Mouse (Mus musculus) mouse embryonic stem cell (cell line): ENCODE data around the gene Gm13289.
"Not testable (repeated sequence)": the region's sequence is repeated elsewhere in the genome, so short reads cannot be mapped to it uniquely, and the experiment has no call there.

Source experiments
- in situ Hi-C, 2 experiments: fragments of 300-500 bp; cut with MboI; formaldehyde crosslinking; loops; 1 replicate in 1 of 2; 3 replicates in 1 of 2; pipeline ENCODE4 v1.14.3; 2019 to 2020; ENCODE audit warnings: low sequenced_read_pairs in 2 of 2, low pct_unique_long_range_greater_than_20kb in 1 of 2, mixed read lengths in 1 of 2; ENCODE audit not compliant: unreplicated experiment in 1 of 2

Gm13289 gene

DNA sequence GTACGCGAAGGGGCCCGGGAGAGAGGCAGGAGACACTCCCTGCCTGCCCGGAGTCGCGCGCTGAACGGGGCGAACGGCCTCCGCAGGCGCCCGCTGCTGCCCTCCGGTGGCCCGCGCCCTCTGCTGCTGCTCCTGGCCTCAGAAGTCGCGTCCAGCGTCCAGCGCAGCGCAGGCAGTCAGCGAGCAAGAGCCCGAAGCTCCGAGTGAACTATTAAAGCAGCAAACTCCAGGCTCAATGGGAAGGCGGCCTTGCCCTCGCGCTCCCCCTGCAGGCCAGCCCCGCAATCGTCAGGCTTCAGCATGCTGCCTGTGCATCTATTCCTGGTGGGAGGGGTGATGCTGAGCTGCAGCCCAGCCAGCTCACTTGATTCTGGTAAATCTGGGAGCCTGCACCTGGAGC is 2.8 kb downstream of the Gm13289 start, which contains the start of gene Gm13272:
TSS of gene Gm13272 (plus strand) at position 301 of the 400 bp plus-strand sequence.
- in situ Hi-C loops = not testable (repeated sequence)

DNA sequence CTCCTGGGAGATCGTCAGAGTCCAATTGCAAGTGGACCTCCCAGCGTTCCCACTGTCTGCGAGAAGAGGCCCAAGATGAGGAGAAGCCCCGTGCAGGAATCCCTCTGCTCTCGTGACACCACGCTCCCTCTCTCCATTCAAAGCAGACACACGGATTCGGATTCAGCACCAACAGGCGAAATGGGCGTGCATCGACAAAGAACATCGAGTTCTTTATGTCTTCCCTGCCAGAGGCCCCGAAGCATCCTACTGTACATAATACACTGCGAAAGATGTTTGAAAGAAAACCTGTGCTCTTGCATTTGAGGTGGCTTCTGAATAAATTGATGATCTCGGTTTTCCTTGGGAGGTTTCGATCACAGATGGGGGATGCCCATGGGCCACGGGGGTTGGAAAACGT is 3.6 kb downstream of the Gm13289 start:
- in situ Hi-C loops = not testable (repeated sequence)

DNA sequence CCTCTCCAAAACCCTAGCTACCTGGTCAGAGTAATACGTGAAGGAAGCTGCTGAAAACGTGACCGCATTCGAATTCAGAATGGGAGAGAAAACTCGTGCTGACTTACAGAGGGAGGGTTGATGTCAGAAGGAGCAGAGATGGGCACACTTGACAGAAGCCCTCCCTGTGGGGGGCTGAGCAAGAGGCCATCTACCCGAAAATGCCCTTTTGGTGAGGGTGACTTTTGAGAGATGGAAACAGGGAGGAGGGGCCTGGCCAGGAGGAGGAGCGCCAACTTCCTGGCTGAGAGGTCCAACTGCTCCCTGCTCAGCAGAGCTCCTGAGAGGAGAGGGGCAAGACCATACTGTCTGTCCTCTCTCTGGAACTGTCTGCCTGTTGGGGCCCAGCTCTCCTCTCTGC is 5.1 kb downstream of the Gm13289 start, which contains the start of gene Ifnz:
TSS of gene Ifnz (plus strand) at position 301 of the 400 bp plus-strand sequence.
- in situ Hi-C loops = not testable (repeated sequence)

DNA sequence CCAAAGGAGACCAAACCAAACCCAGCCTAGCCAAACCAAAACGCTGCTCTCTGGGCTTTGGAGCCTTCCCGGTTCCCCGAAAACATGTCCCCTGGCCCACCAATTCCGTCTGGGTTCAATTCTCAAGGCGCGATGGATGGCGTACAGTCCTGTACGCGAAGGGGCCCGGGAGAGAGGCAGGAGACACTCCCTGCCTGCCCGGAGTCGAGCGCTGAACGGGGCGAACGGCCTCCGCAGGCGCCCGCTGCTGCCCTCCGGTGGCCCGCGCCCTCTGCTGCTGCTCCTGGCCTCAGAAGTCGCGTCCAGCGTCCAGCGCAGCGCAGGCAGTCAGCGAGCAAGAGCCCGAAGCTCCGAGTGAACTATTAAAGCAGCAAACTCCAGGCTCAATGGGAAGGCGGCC is 5.6 kb downstream of the Gm13289 start:
- in situ Hi-C loops = not testable (repeated sequence)

DNA sequence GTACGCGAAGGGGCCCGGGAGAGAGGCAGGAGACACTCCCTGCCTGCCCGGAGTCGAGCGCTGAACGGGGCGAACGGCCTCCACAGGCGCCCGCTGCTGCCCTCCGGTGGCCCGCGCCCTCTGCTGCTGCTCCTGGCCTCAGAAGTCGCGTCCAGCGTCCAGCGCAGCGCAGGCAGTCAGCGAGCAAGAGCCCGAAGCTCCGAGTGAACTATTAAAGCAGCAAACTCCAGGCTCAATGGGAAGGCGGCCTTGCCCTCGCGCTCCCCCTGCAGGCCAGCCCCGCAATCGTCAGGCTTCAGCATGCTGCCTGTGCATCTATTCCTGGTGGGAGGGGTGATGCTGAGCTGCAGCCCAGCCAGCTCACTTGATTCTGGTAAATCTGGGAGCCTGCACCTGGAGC is 8.7 kb downstream of the Gm13289 start, which contains the start of gene Gm13276:
TSS of gene Gm13276 (plus strand) at position 301 of the 400 bp plus-strand sequence.
- in situ Hi-C loops = not testable (repeated sequence)

DNA sequence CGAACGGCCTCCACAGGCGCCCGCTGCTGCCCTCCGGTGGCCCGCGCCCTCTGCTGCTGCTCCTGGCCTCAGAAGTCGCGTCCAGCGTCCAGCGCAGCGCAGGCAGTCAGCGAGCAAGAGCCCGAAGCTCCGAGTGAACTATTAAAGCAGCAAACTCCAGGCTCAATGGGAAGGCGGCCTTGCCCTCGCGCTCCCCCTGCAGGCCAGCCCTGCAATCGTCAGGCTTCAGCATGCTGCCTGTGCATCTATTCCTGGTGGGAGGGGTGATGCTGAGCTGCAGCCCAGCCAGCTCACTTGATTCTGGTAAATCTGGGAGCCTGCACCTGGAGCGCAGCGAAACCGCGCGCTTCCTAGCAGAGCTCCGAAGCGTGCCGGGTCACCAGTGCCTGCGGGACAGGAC is 11.7 kb downstream of the Gm13289 start, which contains the start of gene Gm13277:
TSS of gene Gm13277 (plus strand) at position 231 of the 400 bp plus-strand sequence.
- in situ Hi-C loops = not testable (repeated sequence)

DNA sequence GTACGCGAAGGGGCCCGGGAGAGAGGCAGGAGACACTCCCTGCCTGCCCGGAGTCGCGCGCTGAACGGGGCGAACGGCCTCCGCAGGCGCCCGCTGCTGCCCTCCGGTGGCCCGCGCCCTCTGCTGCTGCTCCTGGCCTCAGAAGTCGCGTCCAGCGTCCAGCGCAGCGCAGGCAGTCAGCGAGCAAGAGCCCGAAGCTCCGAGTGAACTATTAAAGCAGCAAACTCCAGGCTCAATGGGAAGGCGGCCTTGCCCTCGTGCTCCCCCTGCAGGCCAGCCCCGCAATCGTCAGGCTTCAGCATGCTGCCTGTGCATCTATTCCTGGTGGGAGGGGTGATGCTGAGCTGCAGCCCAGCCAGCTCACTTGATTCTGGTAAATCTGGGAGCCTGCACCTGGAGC is 14.5 kb downstream of the Gm13289 start, which contains the start of gene Gm13278:
TSS of gene Gm13278 (plus strand) at position 301 of the 400 bp plus-strand sequence.
- in situ Hi-C loops = not testable (repeated sequence)

DNA sequence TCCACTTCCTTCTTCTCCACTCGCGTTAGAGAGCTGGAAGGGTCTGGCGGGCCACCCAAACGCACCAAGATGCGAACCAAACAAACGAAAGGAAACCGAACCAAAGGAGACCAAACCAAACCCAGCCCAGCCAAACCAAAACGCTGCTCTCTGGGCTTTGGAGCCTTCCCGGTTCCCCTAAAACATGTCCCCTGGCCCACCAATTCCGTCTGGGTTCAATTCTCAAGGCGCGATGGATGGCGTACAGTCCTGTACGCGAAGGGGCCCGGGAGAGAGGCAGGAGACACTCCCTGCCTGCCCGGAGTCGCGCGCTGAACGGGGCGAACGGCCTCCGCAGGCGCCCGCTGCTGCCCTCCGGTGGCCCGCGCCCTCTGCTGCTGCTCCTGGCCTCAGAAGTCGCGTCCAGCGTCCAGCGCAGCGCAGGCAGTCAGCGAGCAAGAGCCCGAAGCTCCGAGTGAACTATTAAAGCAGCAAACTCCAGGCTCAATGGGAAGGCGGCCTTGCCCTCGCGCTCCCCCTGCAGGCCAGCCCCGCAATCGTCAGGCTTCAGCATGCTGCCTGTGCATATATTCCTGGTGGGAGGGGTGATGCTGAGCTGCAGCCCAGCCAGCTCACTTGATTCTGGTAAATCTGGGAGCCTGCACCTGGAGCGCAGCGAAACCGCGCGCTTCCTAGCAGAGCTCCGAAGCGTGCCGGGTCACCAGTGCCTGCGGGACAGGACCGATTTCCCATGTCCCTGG is 17.4 kb downstream of the Gm13289 start, which contains the start of gene Gm13275:
TSS of gene Gm13275 (plus strand) at position 552 of the 740 bp plus-strand sequence.
- in situ Hi-C loops = not testable (repeated sequence)

DNA sequence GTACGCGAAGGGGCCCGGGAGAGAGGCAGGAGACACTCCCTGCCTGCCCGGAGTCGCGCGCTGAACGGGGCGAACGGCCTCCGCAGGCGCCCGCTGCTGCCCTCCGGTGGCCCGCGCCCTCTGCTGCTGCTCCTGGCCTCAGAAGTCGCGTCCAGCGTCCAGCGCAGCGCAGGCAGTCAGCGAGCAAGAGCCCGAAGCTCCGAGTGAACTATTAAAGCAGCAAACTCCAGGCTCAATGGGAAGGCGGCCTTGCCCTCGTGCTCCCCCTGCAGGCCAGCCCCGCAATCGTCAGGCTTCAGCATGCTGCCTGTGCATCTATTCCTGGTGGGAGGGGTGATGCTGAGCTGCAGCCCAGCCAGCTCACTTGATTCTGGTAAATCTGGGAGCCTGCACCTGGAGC is 20.4 kb downstream of the Gm13289 start, which contains the start of gene Gm13279:
TSS of gene Gm13279 (plus strand) at position 301 of the 400 bp plus-strand sequence.
- in situ Hi-C loops = not testable (repeated sequence)

DNA sequence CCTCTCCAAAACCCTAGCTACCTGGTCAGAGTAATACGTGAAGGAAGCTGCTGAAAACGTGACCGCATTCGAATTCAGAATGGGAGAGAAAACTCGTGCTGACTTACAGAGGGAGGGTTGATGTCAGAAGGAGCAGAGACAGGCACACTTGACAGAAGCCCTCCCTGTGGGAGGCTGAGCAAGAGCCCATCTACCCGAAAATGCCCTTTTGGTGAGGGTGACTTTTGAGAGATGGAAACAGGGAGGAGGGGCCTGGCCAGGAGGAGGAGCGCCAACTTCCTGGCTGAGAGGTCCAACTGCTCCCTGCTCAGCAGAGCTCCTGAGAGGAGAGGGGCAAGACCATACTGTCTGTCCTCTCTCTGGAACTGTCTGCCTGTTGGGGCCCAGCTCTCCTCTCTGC is 22.6 kb downstream of the Gm13289 start, which contains the start of gene Gm13285:
TSS of gene Gm13285 (plus strand) at position 301 of the 400 bp plus-strand sequence.
- in situ Hi-C loops = not testable (repeated sequence)

DNA sequence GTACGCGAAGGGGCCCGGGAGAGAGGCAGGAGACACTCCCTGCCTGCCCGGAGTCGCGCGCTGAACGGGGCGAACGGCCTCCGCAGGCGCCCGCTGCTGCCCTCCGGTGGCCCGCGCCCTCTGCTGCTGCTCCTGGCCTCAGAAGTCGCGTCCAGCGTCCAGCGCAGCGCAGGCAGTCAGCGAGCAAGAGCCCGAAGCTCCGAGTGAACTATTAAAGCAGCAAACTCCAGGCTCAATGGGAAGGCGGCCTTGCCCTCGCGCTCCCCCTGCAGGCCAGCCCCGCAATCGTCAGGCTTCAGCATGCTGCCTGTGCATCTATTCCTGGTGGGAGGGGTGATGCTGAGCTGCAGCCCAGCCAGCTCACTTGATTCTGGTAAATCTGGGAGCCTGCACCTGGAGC is 26.2 kb downstream of the Gm13289 start, which contains the start of gene Gm13287:
TSS of gene Gm13287 (plus strand) at position 301 of the 400 bp plus-strand sequence.
- in situ Hi-C loops = not testable (repeated sequence)

DNA sequence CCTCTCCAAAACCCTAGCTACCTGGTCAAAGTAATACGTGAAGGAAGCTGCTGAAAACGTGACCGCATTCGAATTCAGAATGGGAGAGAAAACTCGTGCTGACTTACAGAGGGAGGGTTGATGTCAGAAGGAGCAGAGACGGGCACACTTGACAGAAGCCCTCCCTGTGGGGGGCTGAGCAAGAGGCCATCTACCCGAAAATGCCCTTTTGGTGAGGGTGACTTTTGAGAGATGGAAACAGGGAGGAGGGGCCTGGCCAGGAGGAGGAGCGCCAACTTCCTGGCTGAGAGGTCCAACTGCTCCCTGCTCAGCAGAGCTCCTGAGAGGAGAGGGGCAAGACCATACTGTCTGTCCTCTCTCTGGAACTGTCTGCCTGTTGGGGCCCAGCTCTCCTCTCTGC is 28.5 kb downstream of the Gm13289 start, which contains the start of gene Gm13288:
TSS of gene Gm13288 (plus strand) at position 301 of the 400 bp plus-strand sequence.
- in situ Hi-C loops = not testable (repeated sequence)

DNA sequence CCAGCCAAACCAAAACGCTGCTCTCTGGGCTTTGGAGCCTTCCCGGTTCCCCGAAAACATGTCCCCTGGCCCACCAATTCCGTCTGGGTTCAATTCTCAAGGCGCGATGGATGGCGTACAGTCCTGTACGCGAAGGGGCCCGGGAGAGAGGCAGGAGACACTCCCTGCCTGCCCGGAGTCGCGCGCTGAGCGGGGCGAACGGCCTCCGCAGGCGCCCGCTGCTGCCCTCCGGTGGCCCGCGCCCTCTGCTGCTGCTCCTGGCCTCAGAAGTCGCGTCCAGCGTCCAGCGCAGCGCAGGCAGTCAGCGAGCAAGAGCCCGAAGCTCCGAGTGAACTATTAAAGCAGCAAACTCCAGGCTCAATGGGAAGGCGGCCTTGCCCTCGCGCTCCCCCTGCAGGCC is 29.0 kb downstream of the Gm13289 start:
- in situ Hi-C loops = not testable (repeated sequence)

DNA sequence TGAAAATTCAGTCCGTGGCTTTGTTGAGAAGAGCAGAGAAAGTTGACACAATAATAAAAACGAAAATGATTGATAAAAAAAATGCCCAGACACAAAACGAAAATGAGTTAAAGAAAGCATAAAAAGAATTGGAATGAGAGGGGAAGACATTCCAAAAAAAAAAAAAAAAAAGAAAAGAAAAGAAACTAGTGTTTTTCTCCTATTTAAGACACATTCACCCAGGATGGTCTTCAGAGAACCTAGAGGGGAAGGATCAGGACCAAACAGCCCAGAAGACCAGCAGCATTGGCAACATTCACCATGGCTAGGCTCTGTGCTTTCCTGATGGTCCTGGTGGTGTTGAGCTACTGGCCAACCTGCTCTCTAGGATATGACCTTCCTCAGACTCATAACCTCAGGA is 39.2 kb downstream of the Gm13289 start, which contains the start of gene Ifna7:
TSS of gene Ifna7 (plus strand) at position 301 of the 400 bp plus-strand sequence.
- in situ Hi-C loops = loop anchor here in 1 of 2 experiments (10.0 kb wide), 1 partner anchor 131 kb away; the partner anchor contains the start of gene Ifna2

DNA sequence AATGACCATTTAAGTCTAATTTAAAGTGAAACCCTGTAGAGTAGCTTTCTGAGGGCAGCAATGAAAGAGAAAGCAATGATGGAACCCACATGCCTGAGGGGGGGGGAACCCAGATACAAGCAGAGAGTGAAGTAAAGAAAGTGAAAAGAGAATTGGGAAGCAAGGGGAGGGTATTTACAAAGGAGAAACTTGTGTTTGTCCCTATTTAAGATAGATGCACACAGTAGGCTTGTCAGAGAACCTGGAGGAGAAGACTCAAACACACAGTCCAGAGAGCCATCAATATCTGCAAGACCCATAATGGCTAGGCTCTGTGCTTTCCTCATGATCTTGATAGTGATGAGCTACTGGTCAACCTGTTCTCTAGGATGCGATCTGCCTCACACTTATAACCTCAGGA is 42.9 kb downstream of the Gm13289 start, which contains the start of gene Ifna11:
TSS of gene Ifna11 (plus strand) at position 301 of the 400 bp plus-strand sequence.
- in situ Hi-C loops = loop anchor here in 1 of 2 experiments (10.0 kb wide), 1 partner anchor 135 kb away; the partner anchor contains the start of gene Ifna2

DNA sequence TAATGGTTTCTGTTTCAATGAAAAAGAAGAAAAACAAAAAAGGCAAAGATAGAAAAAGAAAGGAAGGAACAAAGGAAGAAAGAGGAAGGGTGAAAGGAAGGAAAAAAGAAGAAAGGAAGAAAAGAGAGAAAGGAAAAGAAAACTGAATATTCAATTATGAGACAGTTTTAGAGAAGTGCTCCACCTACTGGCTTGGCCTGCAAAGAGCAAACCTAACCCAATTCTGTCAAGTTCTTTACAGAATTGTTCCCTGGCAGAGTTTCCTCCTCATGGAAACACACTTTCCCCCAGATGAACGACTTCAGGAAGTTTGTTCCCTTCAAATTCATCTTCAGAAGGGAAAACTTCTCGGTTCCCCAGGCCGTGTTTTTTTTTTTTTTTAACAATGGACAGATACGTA is 46.3 kb downstream of the Gm13289 start:
- in situ Hi-C loops = no loop called here
